In genomic region chr10:121239065-121239464, GRCm38 (mm10) we compare ENCODE assay signal across 22 mouse cellular contexts.
DNase-seq lines count a peak whose midpoint lies in the region; ATAC-seq and TF ChIP-seq lines count a peak whose summit lies in the region.
"Had no signal": no experiment of that assay in that cellular context is flagged by ENCODE, and none has a peak within 500 bp of the region (broad histone marks: within the 10 kb centered on the region; RNA-seq: fewer than 3 reads in every experiment).

No protein-coding gene starts in this region.

- no peak for TF ChIP-seq CTCF in Patski (IDR thresholded peaks at IDR 0.05)

- H3K27me3 ChIP-seq in forebrain, embryonic 10.5 days (ENCODE audit: poor library complexity, severe bottlenecking): no peaks in the 10 kb centered on the region
- H3K27me3 ChIP-seq in forebrain, embryonic 12.5 days: no peaks in the 10 kb centered on the region
- H3K27me3 ChIP-seq in midbrain, embryonic 11.5 days (ENCODE audit: control insufficient read depth, insufficient read depth, low read length): no peaks in the 10 kb centered on the region
- H3K27me3 ChIP-seq in midbrain, embryonic 15.5 days (replicated peaks): no peaks in the 10 kb centered on the region
- no peaks in the 10 kb centered on the region for H3K27me3 ChIP-seq in Patski
- H3K27me3 ChIP-seq: embryonic facial prominence, embryonic 12.5 days; forebrain, embryonic 13.5 days; forebrain, embryonic 15.5 days had no signal

- H3K9ac ChIP-seq in forebrain, embryonic 12.5 days: no peak overlapping the region
- no peak overlapping the region for H3K9ac ChIP-seq in midbrain, embryonic 11.5 days (ENCODE audit: low read length)
- H3K9ac ChIP-seq in midbrain, embryonic 15.5 days: no peak overlapping the region
- H3K9ac ChIP-seq: embryonic facial prominence, embryonic 12.5 days; forebrain, embryonic 13.5 days; forebrain, embryonic 15.5 days; forebrain, postnatal 0 days had no signal

- H3K9me3 ChIP-seq in forebrain, embryonic 10.5 days: no peaks in the 10 kb centered on the region
- no peaks in the 10 kb centered on the region for H3K9me3 ChIP-seq in forebrain, embryonic 12.5 days
- no peaks in the 10 kb centered on the region for H3K9me3 ChIP-seq in midbrain, embryonic 11.5 days (ENCODE audit: control insufficient read depth, low read length)
- H3K9me3 ChIP-seq in midbrain, embryonic 15.5 days: no peaks in the 10 kb centered on the region
- H3K9me3 ChIP-seq: embryonic facial prominence, embryonic 10.5 days; embryonic facial prominence, embryonic 12.5 days; forebrain, embryonic 13.5 days; forebrain, embryonic 15.5 days had no signal

- H3K36me3 ChIP-seq in forebrain, embryonic 10.5 days (replicated peaks): no peaks in the 10 kb centered on the region
- no peaks in the 10 kb centered on the region for H3K36me3 ChIP-seq in forebrain, embryonic 12.5 days (replicated peaks)
- H3K36me3 ChIP-seq in midbrain, embryonic 11.5 days (ENCODE audit: control insufficient read depth, insufficient read depth, low read length): no peaks in the 10 kb centered on the region
- no peaks in the 10 kb centered on the region for H3K36me3 ChIP-seq in midbrain, embryonic 15.5 days (replicated peaks)
- H3K36me3 ChIP-seq: embryonic facial prominence, embryonic 10.5 days; embryonic facial prominence, embryonic 12.5 days; forebrain, embryonic 15.5 days; G1E had no signal

- no peak overlapping the region for H3K4me2 ChIP-seq in forebrain, embryonic 12.5 days
- no peak overlapping the region for H3K4me2 ChIP-seq in midbrain, embryonic 11.5 days
- no peak overlapping the region for H3K4me2 ChIP-seq in midbrain, embryonic 15.5 days
- H3K4me2 ChIP-seq: embryonic facial prominence, embryonic 12.5 days; forebrain, embryonic 15.5 days had no signal

- WGBS in forebrain, embryonic 10.5 days: 89% methylated on average over 10 of the region's 10 CpGs
- 78% methylated on average over 10 of the region's 10 CpGs for WGBS in forebrain, embryonic 12.5 days
- 87% methylated on average over 10 of the region's 10 CpGs for WGBS in midbrain, embryonic 11.5 days
- WGBS in midbrain, embryonic 15.5 days: 80% methylated on average over 10 of the region's 10 CpGs

- ATAC-seq in forebrain, embryonic 12.5 days (ENCODE audit: low FRiP score): no peak
- no peak for ATAC-seq in midbrain, embryonic 11.5 days (ENCODE audit: low FRiP score)
- no peak for ATAC-seq in midbrain, embryonic 15.5 days (replicated peaks)
- ATAC-seq in Patski: peak; percentile 65
- ATAC-seq: activated CD4-positive, CD25-positive, alpha-beta regulatory T cell, adult 4 months; forebrain, embryonic 13.5 days; forebrain, embryonic 15.5 days; forebrain, postnatal 0 days had no signal

- CTCF ChIA-PET in Patski (lab: Charles Lee): interaction anchor here (0.6 kb wide), 1 partner anchor 64 kb away, joined by 3 read pairs; no protein-coding TSS in a partner anchor

- no peak for DNase-seq in forebrain, embryonic 10.5 days (ENCODE audit: extremely low spot score, low spot score)
- peak; percentile 54 for DNase-seq in midbrain, embryonic 11.5 days (ENCODE audit: low spot score, missing footprints)
- DNase-seq in Patski (ENCODE audit: low read depth, low spot score) (peak; percentile 74), MN1 (ENCODE audit: low spot score) (no peak)
- DNase-seq in right cerebral cortex, adult 18-20 months: no peak
- DNase-seq: adrenal gland, adult 8-10 months; adrenal gland, postnatal 14 days; adrenal gland, postnatal 36 days; cerebellum, adult 11-12 months; cerebellum, adult 2 months; cerebellum, adult 9-10 months; cerebellum, postnatal 10 days; cerebellum, postnatal 25 days; forebrain, postnatal 0 days had no signal

- POLR2A ChIA-PET in Patski (lab: Charles Lee): no interaction called here

- H3K4me3 ChIP-seq in forebrain, embryonic 10.5 days: no peak overlapping the region
- no peak overlapping the region for H3K4me3 ChIP-seq in forebrain, embryonic 12.5 days (replicated peaks)
- H3K4me3 ChIP-seq in midbrain, embryonic 11.5 days (ENCODE audit: low read depth, low read length): no peak overlapping the region
- no peak overlapping the region for H3K4me3 ChIP-seq in midbrain, embryonic 15.5 days
- H3K4me3 ChIP-seq: embryonic facial prominence, embryonic 10.5 days; embryonic facial prominence, embryonic 12.5 days; forebrain, embryonic 13.5 days; forebrain, embryonic 15.5 days had no signal

- H3K27ac ChIP-seq in forebrain, embryonic 10.5 days: 0 out of 2 replicates have a peak overlapping the region, but pooled peaks have one; percentile 58
- H3K27ac ChIP-seq in forebrain, embryonic 12.5 days: no peak overlapping the region
- H3K27ac ChIP-seq in midbrain, embryonic 11.5 days (ENCODE audit: low read depth, low read length): no peak overlapping the region
- H3K27ac ChIP-seq in midbrain, embryonic 15.5 days: no peak overlapping the region
- H3K27ac ChIP-seq: embryonic facial prominence, embryonic 10.5 days; embryonic facial prominence, embryonic 12.5 days; forebrain, embryonic 13.5 days; forebrain, embryonic 15.5 days had no signal

- peaks cover 17% of the 10 kb centered on the region for H3K4me1 ChIP-seq in forebrain, embryonic 10.5 days
- H3K4me1 ChIP-seq in forebrain, embryonic 12.5 days: peaks cover 10% of the 10 kb centered on the region
- H3K4me1 ChIP-seq in midbrain, embryonic 11.5 days (ENCODE audit: control insufficient read depth, insufficient read depth, low read length): no peaks in the 10 kb centered on the region
- peaks cover 9% of the 10 kb centered on the region for H3K4me1 ChIP-seq in midbrain, embryonic 15.5 days
- H3K4me1 ChIP-seq: embryonic facial prominence, embryonic 12.5 days had no signal

- in situ Hi-C loops in Patski (cut with MboI; ENCODE audit: low pct_unique_long_range_greater_than_20kb): no loop called here

Comparison
In these comparisons a context has a peak if more than half of its experiments do, and no peak if none do; other contexts are left out.
1. DNase-seq: peak in midbrain, embryonic 11.5 days (single experiment) and Patski (single experiment); none in forebrain, embryonic 10.5 days (single experiment), right cerebral cortex, adult 18-20 months (single experiment) and MN1 (single experiment).